Mouse (Mus musculus) MEL (cell line): ENCODE measurements around the gene Gulp1. TPM values are rescaled to one million over a fixed set of nuclear protein-coding genes. Genes with fewer than 3 reads are reported as not detected.

Experiments used
- DNase-seq: peaks from one replicate; pipeline ENCODE4 v3.0.0; 2011; ENCODE audit warnings: low read depth, low spot score
- H3K27ac ChIP-seq: 2 replicates; pipeline ENCODE4 v1.5.1; 2012; ENCODE audit warnings: low read depth, mild to moderate bottlenecking, control low read depth, low read length, moderate library complexity; ENCODE audit not compliant: control insufficient read depth
- H3K27me3 ChIP-seq, 2 experiments: fragments of 150-350 bp in 1 of 2; sonication (generic) in 1 of 2; 2 replicates each; pipeline ENCODE4 v1.6.1; 2012; ENCODE audit warnings: low read length in 2 of 2, mild to moderate bottlenecking in 2 of 2, improper control_type of control experiment in 1 of 2, moderate library complexity in 1 of 2; ENCODE audit not compliant: insufficient read depth in 2 of 2, control insufficient read depth in 1 of 2
- H3K36me3 ChIP-seq, 2 experiments: 2 replicates each; pipeline ENCODE4 v1.6.1; 2012 to 2014; ENCODE audit warnings: low read length in 2 of 2, improper control_type of control experiment in 1 of 2, inconsistent platforms in 1 of 2, mild to moderate bottlenecking in 1 of 2; ENCODE audit not compliant: insufficient read depth in 2 of 2, control insufficient read depth in 1 of 2
- H3K4me1 ChIP-seq, 2 experiments: fragments of 150-350 bp in 1 of 2; sonication (generic) in 1 of 2; 2 replicates each; pipeline ENCODE4 v1.6.1; 2012; ENCODE audit warnings: low read length in 2 of 2, improper control_type of control experiment in 1 of 2, mild to moderate bottlenecking in 1 of 2; ENCODE audit not compliant: insufficient read depth in 2 of 2, control insufficient read depth in 1 of 2
- H3K4me3 ChIP-seq, 2 experiments: fragments of 150-350 bp in 1 of 2; sonication (generic) in 1 of 2; 2 replicates each; pipeline ENCODE4 v1.5.1; 2012; ENCODE audit warnings: low read depth in 2 of 2, low read length in 2 of 2, mild to moderate bottlenecking in 2 of 2, moderate library complexity in 2 of 2, control low read depth in 1 of 2, improper control_type of control experiment in 1 of 2; ENCODE audit not compliant: control insufficient read depth in 1 of 2, insufficient read depth in 1 of 2
- H3K79me2 ChIP-seq: 2 replicates; pipeline ENCODE4 v1.6.1; 2012; ENCODE audit warnings: mild to moderate bottlenecking, low read length, moderate library complexity; ENCODE audit not compliant: control insufficient read depth, poor library complexity, insufficient read depth
- H3K9ac ChIP-seq: 2 replicates; pipeline ENCODE4 v1.6.1; 2012; ENCODE audit warnings: low read depth, mild to moderate bottlenecking, control low read depth, low read length, moderate library complexity; ENCODE audit not compliant: control insufficient read depth, poor library complexity, severe bottlenecking
- H3K9me3 ChIP-seq: fragments of 150-350 bp; sonication (generic); replicated peaks from 2 replicates; pipeline ENCODE4 v1.6.1; 2012; ENCODE audit warnings: mild to moderate bottlenecking, low read length, improper control_type of control experiment, moderate library complexity; ENCODE audit not compliant: insufficient read depth
- CHD2 ChIP-seq: IDR thresholded peaks from 2 replicates; pipeline ENCODE4 v1.6.1; 2011; ENCODE audit warnings: low read length, improper control_type of control experiment
- ELF1 ChIP-seq: IDR thresholded peaks from 2 replicates; pipeline ENCODE4 v1.6.1; 2014; ENCODE audit warnings: low read depth, mild to moderate bottlenecking, inconsistent platforms, low read length, improper control_type of control experiment, moderate library complexity
- EP300 ChIP-seq, 2 experiments: IDR thresholded peaks; 2 replicates each; pipeline ENCODE4 v1.6.1; 2011; ENCODE audit warnings: improper control_type of control experiment in 2 of 2, low read length in 2 of 2, low read depth in 1 of 2, mild to moderate bottlenecking in 1 of 2
- ETS1 ChIP-seq: IDR thresholded peaks from 2 replicates; pipeline ENCODE4 v1.6.1; 2012; ENCODE audit warnings: low read depth, mild to moderate bottlenecking, inconsistent platforms, low read length, improper control_type of control experiment, moderate library complexity
- GATA1 ChIP-seq: IDR thresholded peaks from 2 replicates; pipeline ENCODE4 v1.6.1; 2011; ENCODE audit warnings: low read depth, low read length, improper control_type of control experiment
- HCFC1 ChIP-seq: IDR thresholded peaks from 2 replicates; pipeline ENCODE4 v1.6.1; 2012; ENCODE audit warnings: low read depth, mild to moderate bottlenecking, inconsistent platforms, low read length, improper control_type of control experiment, moderate library complexity
- MAZ ChIP-seq: IDR thresholded peaks from 2 replicates; pipeline ENCODE4 v1.6.1; 2012; ENCODE audit warnings: low read depth, mild to moderate bottlenecking, inconsistent platforms, low read length, improper control_type of control experiment
- MYB ChIP-seq: IDR thresholded peaks from 2 replicates; pipeline ENCODE4 v1.6.1; 2011; ENCODE audit warnings: mild to moderate bottlenecking, low read depth, low read length, improper control_type of control experiment
- MYC ChIP-seq: IDR thresholded peaks from 2 replicates; pipeline ENCODE4 v1.6.1; 2011; ENCODE audit warnings: low read depth, mild to moderate bottlenecking, low read length, improper control_type of control experiment, moderate library complexity
- NELFE ChIP-seq: IDR thresholded peaks from 2 replicates; pipeline ENCODE4 v1.6.1; 2011; ENCODE audit warnings: low read depth, low read length, improper control_type of control experiment
- NRF1 ChIP-seq: IDR thresholded peaks from 2 replicates; pipeline ENCODE4 v1.6.1; 2014; ENCODE audit warnings: low read depth, mild to moderate bottlenecking, inconsistent platforms, low read length, improper control_type of control experiment, moderate library complexity; ENCODE audit not compliant: poor library complexity, insufficient read depth, severe bottlenecking
- POLR2A ChIP-seq, 2 experiments: IDR thresholded peaks; 2 replicates each; pipeline ENCODE4 v1.6.1; 2011 to 2012; ENCODE audit warnings: low read length in 2 of 2, mild to moderate bottlenecking in 2 of 2, control low read depth in 1 of 2, improper control_type of control experiment in 1 of 2, low read depth in 1 of 2, moderate library complexity in 1 of 2; ENCODE audit not compliant: control insufficient read depth in 1 of 2, insufficient read depth in 1 of 2, poor library complexity in 1 of 2
- SMC3 ChIP-seq: IDR thresholded peaks from 2 replicates; pipeline ENCODE4 v1.6.1; 2011; ENCODE audit warnings: low read depth, low read length, improper control_type of control experiment
- TAL1 ChIP-seq: IDR thresholded peaks from 2 replicates; pipeline ENCODE4 v1.6.1; 2012; ENCODE audit warnings: mild to moderate bottlenecking, inconsistent platforms, low read length, moderate library complexity, mixed read lengths
- TBP ChIP-seq: IDR thresholded peaks from 2 replicates; pipeline ENCODE4 v1.8.0; 2011; ENCODE audit warnings: low read depth, low read length, improper control_type of control experiment
- TCF12 ChIP-seq: IDR thresholded peaks from 2 replicates; pipeline ENCODE4 v1.6.1; 2014; ENCODE audit warnings: low read depth, mild to moderate bottlenecking, inconsistent platforms, low read length, improper control_type of control experiment, moderate library complexity
- UBTF ChIP-seq: IDR thresholded peaks from 2 replicates; pipeline ENCODE4 v1.6.1; 2012; ENCODE audit warnings: low read depth, mild to moderate bottlenecking, inconsistent platforms, low read length, improper control_type of control experiment, moderate library complexity, borderline replicate concordance; ENCODE audit not compliant: insufficient read depth
- USF2 ChIP-seq, 2 experiments: IDR thresholded peaks; 2 replicates each; pipeline ENCODE4 v1.6.1; 2011 to 2012; ENCODE audit warnings: improper control_type of control experiment in 2 of 2, low read length in 2 of 2, borderline replicate concordance in 1 of 2, inconsistent platforms in 1 of 2, low read depth in 1 of 2, mild to moderate bottlenecking in 1 of 2; ENCODE audit not compliant: insufficient read depth in 1 of 2
- ZC3H11A ChIP-seq: IDR thresholded peaks from 2 replicates; pipeline ENCODE4 v1.6.1; 2012; ENCODE audit warnings: low read depth, mild to moderate bottlenecking, inconsistent platforms, low read length, improper control_type of control experiment
- polyA plus RNA-seq, 2 experiments: library from polyadenylated mRNA; stranded (reverse) in 1 of 2; unstranded in 1 of 2; fragments of >175 nt in 1 of 2; fragments of >200 nt in 1 of 2; gene quantifications; 2 replicates each; pipeline versions ENCODE4 v1.2.1 to v1.2.4; 2012; ENCODE audit warnings: low replicate concordance in 2 of 2, low read depth in 1 of 2; ENCODE audit not compliant: insufficient read length in 2 of 2, insufficient read depth in 1 of 2, missing spikeins in 1 of 2
- total RNA-seq: library from RNA; depleted of rRNA; stranded (reverse); fragments of 300-350 nt; gene quantifications from 2 replicates; pipeline ENCODE4 v1.2.3, GENCODE M21; 2012

The Gulp1 gene
- total and polyA plus RNA-seq, 3 experiments: not detected

DNA sequence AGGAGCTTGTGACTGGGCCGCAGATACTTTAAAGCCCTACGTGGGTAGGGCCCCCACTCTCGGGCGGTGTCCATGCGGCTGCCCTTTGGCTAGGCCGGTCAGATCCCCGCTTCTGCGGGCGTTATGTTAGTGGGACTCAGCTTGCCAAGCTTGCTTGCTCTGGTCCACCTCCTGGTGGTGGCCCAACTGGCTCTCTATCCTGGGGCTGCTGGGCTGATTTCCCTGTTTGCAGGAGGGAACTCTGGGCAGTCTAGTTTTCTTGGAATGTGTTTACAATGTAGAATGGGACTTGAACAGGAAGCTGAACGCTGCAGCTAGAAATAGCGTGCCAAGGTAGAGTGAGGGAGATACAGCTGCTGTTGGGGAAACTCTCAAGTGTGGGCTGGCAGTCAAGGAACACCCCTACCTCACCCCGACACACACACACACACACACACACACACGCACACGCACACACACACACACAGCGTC is 1.1 kb downstream of the Gulp1 start:
- Histone ChIP-seq H3K27ac (no peak overlapping the region), H3K4me3 (no peak overlapping the region), H3K9me3 (no peaks in the 10 kb centered on the region), H3K9ac (no peak overlapping the region)
- no peak for DNase-seq
- no peak for TF ChIP-seq CHD2
- no peak for TF ChIP-seq HCFC1
- no peak for TF ChIP-seq UBTF
- TF ChIP-seq, all 39 proteins: peak for 0
- Histone ChIP-seq H3K27me3 (no peaks in the 10 kb centered on the region), H3K4me1 (no peaks in the 10 kb centered on the region), H3K79me2 (no peaks in the 10 kb centered on the region), H3K36me3 (no peaks in the 10 kb centered on the region)

DNA sequence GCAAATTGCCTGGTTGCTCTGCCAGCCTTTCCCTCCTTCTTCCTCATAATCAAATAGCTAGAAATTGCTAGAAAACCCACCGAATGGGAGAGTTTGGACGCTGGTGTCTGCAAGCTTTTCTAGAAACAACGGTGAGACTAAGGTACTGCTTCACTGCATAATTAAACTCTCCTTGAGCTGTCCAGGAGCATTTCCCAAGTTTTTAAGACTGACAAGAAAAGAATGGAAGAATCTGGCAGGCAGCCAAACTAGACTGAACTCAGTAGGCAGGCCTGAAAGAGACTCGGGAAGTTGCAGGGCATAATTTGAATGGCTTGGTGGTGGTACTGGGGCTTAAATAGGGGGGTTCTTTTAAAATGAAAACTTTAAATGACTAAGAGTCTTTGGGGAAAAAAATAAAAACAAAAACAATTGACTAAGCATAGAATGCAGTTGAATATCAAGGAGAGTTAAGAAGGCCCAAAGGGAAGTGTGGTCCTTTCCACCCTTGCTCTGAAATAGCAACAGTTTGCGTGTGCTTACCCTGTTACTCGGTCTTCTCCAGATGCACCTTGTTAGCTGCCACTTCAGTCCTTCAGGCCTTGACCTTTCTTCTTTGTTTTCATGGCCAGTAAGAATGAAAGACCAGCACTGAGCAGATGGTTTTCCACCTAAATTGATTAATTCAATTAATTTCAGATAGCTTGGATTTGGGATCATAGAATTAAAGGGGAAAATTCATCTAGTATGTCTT is 2.0 kb downstream of the Gulp1 start:
- no peaks in the 10 kb centered on the region for H3K4me1 ChIP-seq
- TF ChIP-seq GATA1 (no peak), MAZ (no peak), POLR2A (IDR thresholded peaks at IDR 0.05; ENCODE audit: control insufficient read depth in 1 of 2, insufficient read depth in 1 of 2, low read depth in 1 of 2, low read length in 2 of 2, poor library complexity in 1 of 2) (no peak), ELF1 (no peak), NELFE (no peak), TAL1 (no peak), USF2 (IDR thresholded peaks at IDR 0.05; ENCODE audit: borderline replicate concordance in 1 of 2, insufficient read depth in 1 of 2, low read depth in 1 of 2, low read length in 2 of 2) (no peak), MYB (no peak), EP300 (IDR thresholded peaks at IDR 0.05; ENCODE audit: low read depth in 1 of 2, low read length in 2 of 2) (no peak), NRF1 (no peak), ZC3H11A (no peak), TBP (no peak), TCF12 (no peak), MYC (no peak), SMC3 (no peak), ETS1 (no peak)
- no peak for DNase-seq
- no peaks in the 10 kb centered on the region for H3K9me3 ChIP-seq
- H3K27ac ChIP-seq: no peak overlapping the region
- no peaks in the 10 kb centered on the region for H3K27me3 ChIP-seq
- no peak overlapping the region for H3K4me3 ChIP-seq
- H3K9ac ChIP-seq: no peak overlapping the region
- no peaks in the 10 kb centered on the region for H3K79me2 ChIP-seq
- H3K36me3 ChIP-seq: no peaks in the 10 kb centered on the region
